Mouse (Mus musculus): ENCODE measurements at regions not wholly inside any gene's neighbourhood (a gene's known extent, or its start where the extent isn't known, plus 50 kb on each side); places are given as distances from the start of the nearest gene placed in this dataset.

DNA sequence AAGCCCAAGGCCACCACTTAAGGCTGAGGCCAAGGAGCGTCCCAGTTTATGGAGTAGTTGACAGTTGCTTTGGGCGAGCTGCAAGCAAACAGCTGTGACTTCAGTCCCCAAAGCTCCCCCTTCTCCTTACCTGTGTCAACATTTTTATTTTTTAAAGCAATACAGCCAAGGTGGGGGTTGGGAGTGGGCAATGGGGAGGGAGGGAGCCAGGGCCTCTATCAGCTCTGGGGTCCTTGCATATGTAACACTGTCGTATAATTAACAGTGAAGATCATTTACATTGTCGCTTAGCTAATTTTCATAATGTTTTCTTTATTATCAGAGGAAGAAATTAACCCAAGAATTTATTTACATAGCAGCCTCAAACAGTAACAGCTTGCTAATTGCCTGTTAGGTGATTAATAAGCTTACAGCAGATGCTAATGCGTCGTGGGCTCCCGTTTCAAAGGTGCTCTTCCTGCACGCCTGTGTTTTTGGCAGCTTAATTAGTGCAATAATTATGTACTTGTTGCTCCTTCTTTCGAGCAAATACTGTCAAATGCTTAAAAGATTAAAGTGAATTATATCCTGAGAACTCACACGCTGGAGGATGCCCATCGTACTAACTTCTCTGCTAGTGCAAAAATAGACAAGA is 227.4 kb upstream of the Tle3 start:
- no peak for DNase-seq

DNA sequence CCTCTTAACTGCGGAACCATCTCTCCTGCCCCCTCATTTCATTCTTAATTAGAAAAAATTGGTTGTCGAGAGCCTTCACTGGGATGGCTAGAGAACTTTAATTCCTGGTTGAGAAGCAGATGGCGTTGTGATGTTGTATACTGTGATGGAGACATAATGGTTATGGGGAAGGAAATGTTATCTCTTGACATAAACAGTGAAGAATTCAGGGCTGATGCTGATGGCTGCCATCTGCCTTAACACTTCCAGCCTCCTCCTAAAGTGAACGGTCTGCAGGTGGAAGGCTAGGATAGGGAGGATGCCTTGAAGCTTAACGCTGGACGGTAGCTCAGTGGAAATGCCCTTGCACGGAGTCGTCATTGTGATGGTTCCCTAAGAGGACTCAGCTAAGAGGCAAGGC is 226.4 kb upstream of the Tle3 start:
- no peak for DNase-seq

DNA sequence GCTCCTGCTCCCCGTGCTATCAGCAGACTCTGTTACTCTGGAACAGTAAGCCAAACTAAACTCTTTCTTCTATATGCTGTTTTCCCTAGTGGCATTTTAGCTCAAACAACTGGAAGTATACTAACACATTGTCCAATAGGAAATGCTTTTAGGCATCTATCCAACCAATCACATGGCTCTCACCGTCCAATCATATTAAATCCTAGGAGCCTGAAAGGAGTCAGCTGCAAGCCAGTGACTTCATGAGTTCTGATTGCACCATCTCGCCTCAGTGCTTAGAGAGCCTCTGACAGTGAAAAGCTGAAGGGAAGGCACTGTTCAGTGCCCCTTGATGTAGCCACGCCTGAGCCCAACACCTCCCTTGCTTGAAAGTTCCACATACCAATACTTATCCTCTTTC is 221.0 kb upstream of the Tle3 start:
- DNase-seq, result no peak

DNA sequence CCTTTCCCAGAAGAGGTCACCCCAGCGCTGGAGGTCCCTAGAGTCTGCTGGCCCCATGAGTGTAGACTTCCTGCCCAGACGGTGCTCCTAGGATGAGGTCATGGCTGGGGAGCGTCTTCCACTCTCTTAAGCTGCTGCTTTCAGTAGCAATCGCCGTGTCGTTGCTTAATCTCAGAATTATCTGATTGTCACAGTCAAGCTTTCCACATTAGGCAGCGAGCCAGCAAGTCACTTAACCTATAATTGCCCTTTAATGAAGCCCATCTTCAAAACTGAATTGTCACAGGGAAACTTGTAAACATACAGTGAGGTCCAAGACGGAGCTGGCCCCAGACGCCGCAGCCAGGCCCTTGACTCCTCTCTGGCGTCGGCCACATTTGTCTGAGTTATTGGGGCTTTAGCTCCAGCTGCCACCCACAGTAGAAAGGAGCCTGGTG is 220.2 kb upstream of the Tle3 start:
- no peak for DNase-seq

DNA sequence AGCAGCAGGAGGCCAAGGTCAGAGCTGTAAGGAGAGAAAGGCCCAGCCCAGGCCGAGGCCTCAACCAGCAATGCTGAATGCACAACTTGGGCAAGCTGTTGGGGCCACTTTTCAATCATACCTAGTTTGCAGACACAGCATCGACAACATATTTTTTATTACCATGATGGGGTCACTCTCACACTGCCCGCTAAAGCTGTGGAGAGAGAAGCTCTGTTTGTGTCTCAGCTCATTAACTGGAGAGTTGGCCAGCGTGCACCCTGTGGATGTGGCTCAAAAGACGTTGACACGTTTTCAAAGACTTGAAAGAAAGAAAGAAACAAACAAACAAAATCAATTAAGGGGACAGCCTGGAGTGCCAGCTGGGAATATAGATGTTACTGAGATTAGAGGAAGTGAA is 217.4 kb upstream of the Tle3 start:
- DNase-seq, result no peak

DNA sequence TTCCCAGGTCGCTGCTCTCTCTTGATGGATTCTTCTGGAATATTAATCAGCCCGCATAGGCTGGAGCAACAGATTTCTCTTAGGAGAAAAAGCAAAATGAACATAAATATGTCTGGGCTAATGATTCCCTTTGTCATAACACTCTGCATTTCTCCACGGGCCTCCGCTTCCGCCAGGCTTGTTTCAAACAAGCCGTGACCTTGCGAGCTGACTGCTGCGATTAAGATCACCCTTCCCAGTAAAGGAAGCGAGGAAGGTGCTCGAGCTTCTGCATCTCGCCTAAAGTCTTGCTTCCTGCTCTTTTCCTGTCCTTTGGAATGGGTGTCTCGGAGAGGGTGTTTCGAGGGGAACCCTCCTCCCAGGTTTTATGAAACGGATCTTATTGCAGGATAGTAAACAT is 216.3 kb upstream of the Tle3 start:
- DNase-seq, result no peak

DNA sequence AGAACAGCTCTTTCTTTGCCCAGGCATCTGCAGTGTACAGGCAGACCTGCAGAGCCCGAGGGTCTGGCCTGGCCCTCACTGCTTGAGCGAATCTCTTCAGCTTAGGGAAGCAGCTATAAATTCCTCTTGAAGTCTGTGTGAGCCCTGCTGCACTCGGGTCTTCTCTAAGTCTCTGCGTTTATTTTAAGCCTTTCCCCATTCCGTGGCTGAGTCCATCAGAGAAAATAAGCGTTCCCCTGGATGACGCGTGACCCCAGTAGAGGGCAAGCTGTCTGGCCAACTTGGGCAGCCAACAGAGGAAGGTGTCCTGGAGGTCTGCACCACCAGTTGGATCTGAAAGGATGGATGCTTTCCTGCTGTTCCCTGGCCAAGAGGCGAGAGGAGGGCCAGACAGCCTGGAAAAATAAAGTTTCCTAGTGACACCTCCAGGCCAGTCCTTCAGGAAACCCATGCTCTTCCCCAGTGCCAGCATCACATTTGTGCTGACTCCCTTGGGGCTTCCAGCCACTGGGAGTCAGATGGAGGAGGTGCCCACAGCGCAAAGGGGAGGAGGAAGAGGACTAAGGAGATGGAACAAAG is 213.9 kb upstream of the Tle3 start:
- DNase-seq, result no peak

DNA sequence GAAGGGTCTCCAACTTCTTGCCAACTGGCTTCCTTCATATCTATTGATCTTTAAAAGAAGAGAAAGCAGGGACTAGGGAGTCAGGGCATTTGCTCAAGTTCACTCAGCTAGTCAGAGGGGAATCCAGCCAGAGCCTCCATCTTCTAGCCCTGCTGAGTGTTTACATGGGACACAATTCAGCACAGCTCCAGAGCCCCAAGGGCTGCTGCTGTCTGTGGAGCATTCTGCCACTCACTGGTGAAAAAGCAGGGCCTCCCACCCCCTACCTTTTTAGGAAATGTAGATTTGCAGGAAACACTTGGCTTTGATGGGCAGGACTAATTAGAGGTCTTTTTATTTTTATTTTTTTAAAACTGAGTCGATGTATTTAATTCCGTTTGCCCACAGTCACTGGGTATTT is 213.0 kb upstream of the Tle3 start:
- DNase-seq, result no peak

DNA sequence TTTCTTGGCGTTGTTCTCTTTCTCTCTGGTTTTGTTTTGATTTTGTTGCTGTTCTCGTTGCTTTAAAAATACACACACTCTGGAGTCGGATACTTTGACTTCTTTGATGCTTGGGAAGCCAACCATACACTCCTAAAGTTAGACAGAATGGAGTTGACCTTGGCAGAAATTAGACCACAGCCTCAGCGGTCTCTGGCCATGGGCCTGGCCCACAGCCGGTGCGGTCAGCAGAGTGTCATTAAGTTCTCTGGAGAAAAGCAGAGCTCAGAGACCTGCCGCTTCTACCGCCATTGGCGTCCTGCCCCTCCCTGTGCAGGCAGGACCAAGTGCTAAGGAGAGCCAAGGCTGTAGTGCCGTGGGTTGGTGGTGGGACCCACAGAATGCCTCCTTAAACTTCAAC is 212.6 kb upstream of the Tle3 start:
- no peak for DNase-seq

DNA sequence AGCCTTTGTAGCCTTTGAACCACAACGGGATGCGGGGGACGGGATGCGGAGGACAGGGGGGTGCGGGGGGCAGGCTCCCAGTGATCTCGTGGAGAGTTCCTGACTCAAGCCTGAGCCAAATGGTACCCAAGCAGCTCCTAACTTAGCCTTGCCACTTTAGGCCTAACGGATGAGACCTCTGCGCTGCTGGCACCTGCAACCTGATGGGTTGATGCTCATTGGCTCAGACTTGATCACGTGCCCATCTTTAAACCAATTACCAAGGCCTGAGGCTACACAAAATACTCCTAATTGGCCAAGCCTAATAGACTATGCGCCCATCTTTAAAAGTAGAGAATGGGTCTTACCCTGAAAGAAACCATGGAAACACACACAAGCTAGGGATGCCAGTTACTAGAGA is 209.3 kb upstream of the Tle3 start:
- no peak for DNase-seq

DNA sequence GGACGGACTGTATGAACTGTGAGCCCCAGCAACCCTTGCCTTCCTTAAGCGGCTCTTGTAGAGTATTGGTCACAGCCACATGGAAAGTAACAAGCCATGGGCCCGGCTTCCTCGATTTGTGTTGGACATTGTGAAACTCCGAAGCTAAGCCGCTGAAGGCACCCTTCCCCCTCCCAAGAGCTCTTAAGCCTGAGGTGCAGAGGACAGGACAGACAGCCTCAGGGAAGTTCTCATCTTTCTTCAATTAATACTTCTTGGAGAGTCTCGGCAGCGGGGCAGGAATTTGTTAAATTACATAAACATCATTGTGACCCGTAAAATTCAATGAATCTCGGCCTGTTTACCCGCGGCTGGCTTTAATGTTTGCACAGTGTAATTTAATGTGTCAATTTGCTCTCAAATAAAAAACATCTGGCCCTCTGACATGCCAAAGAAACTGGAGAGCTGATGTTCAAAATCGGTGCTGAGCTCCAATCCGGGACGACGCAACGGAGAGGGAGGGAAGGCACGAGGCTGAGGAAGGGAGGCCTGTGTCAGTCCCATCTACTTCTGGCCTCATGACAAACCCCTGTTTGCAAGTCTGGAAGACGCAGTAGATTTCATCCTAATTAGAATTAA is 208.4 kb upstream of the Tle3 start:
- DNase-seq, result no peak

DNA sequence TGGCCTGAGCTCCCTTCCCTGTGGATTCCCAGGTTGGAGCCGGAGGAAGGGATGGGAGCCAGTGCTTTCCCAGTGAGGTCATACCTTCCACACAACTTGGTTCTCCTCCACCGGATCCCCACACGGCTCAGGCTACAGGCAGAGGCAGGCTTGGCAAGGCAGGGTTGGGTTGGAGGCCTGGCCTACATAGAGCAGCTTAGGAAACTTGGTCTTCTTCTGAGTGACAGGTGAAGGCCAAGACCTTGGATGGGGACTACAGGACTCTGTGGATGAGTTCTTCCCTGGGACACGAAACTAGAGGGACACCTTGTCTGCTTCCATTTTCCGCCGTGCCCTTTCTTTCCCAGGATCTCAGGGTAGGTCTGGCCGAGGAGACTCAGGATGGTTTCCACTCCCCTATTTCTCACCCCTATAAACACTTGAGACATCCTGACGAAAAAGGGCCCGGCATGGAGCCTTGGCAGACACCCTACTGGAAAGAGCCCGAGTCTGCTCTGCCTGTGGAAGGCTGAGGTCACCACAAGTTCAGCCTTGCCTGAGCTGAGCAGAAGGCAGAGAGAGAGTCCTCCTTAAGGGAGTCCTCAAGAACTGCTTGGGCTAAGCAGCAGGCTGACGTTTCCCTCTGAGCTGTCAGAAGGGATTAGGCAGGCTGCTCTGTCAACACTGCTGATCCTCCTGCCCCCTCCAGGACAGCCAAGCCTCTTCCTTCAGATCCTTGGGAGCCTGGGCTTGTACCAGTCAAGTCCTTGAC is 207.5 kb upstream of the Tle3 start:
- peak; percentile 16 for DNase-seq

DNA sequence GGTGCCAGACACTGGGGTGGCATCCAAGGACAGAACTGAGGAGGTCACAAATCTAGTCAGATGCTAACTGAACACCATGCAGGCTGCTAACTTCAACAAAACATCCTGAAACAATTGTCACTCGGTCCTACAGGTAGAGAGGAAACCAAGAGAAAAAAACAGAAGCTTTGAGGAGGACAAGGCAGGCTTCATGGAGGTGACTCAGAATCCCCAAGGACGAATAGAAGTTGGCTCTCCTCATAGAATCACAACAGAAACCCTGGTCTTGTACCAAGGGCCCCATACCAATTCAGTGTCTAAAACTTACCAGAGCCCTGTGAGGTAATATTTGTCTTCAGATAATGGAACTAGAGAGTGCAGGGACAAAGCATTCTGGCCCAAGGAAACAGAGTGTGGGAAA is 206.1 kb upstream of the Tle3 start:
- no peak for DNase-seq

DNA sequence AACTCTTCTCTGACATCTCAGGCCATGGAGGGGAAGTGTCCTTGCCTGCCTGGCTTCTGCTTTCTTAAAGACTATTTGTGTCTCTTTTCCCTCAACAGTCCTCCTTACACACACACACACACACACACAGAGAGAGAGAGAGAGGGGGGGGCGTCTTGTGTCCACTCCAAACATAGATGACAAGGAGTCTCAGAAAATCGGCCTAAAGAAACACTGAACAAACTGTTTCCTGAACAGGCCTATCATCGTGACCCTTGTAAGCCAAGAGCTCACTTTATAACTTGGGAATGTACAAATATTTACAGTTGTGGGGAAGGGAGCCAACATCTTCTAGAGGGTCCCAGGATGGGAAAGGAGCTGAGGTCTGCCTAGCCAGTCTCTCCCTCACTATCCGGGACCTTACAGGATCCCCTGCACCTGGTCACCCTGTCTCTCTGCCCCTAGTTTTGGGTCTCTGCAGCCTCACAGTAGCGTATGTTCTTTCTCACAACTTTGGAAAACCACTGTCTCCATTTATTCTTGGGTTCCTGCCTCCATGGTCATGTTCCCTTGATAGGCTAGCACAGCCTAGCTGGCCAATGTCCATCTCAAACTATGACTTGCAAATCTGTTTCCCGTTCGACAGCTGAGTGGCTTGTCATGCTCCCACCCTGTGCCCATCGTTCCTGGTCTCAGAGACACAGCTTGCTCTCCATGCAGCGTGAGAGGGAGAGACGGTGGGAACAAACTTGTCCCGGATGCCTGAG is 204.9 kb upstream of the Tle3 start:
- DNase-seq, result no peak

DNA sequence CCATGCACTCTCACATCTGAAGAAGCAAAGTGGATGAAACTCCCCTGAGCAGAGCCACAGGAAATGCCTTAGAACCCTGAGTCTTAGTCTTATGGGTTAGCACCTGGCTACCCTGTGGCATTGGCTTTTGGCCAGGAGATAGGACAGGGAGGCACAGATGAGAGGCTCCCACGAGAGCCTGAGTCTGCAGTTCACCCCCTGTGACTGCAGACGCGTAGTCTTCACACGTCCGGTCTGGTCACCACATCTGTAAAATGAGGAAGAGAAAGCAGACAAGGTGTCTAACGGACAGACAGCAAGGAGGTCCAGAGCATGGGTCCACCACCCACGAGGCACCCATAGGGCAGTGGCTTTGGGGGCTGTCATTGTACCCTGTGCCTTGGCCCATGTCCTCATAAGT is 203.2 kb upstream of the Tle3 start:
- no peak for DNase-seq

DNA sequence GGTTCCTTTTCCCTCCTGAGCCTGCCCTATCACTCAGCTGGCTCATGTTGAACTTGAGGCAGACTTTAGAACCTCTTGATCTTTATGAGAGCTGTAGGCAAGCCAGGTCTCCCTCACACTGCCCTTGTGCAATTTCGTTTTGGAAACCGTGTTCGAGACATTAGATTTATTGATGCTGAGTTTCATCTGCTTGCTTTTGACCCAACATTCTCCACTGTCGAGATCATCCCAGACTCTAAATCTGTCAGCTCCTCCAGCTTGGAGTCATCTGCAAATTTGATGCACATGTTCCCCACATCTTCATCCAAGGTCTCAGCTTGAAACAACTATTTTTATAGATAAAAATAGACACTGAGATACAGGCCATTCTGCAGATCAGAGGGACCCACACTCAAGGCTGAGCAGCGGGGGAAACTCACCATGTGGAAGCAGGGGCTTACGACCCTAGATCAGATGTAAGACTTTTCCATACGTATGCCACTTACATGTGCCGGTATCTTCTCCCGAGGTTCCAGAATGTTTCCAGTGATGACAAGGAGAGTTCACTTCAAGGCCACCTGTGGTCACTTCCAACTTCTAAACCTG is 202.6 kb upstream of the Tle3 start:
- no peak for DNase-seq

DNA sequence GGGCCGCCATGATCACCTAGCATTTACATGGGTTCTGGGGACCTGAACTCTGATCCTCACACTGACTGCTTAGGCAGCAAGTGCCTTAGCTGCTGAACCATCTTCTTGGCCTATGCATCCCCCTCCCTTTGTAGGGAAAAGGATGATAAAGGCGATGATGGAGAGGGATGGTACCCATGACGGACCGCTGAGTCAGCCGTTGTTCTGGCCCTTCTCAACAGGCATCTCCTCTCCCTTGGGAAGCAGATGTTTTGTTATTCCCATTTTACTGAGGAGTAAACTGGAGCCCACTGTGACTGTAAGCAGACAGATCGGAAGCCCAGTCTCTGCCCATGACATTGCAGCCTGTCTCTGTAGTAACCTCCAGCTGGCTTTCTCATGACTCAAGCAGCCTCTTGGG is 201.2 kb upstream of the Tle3 start:
- DNase-seq, result no peak

DNA sequence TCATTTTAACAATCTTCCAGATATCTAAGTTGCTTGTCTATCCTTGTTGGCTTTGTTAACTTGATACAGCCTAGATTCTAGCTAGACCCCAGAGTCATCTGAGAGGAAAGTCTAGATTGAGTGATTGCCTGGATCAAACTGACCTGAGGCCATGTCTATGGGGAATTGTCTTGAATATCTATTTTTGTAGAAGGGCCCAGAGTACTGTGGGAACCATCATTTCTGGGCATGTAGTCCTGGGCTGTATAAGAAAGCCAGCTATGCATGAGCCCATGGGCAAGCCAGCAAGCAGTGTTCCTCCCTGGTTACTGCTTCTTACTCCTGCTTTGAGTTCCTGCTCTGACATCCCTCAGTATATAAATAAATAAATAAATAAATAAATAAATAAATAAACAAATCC is 199.7 kb upstream of the Tle3 start:
- DNase-seq, result no peak

DNA sequence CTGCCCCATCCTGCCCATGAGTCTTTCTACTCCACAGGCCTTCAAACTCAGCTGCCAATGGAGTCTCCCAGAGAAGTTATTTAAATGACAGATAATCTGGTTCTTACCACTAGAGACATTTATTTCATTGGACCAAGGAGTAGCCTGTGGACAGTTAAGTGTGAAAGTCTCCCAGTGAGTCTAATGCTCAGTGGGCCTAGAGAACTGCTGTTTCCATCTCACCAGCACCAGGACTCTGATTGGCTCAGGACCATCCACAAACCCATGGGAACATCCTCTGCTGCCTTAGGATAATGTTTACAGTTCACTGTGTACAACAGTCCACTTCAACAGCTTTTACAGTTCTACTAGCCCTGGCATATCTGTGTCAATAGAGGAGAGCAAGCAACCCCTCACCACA is 198.6 kb upstream of the Tle3 start:
- DNase-seq, result no peak

DNA sequence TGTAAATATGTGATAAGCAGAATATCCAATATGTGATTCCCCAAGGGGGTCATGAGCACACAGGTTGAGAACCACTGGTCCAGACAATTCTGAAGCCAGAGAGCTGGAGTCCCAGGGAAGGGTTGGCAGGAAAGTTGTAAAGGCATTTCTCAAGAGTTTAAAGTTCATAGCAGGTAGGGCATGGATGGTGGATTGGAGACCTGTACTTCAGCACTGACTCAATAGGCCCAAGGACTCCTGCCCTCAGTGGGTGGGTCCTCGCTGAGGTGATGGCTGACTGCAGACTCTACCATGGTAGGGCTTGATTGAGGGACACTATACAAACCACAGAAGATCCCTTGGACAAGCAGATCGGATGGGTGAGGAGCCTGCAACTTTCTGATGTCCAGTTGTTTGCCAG is 196.8 kb upstream of the Tle3 start:
- no peak for DNase-seq

DNA sequence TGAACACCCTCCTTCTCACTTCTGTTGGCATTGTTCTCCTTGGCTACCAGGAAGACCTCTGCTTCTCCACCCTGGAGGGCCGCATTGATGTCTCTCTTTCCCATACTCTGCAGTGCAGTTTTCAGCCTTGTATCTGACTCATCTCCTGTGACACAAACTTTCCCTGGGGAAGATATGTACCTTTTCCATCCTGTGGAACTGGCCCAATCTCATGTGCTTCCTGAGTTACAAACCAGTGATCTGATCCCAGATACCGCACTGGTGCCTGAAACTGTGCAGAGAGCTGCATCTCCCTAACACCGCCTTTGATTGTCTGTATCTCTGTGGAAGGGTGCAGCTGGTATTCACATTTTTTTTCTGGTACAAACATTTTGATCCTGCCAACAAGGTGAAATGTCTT is 195.3 kb upstream of the Tle3 start:
- no peak for DNase-seq

DNA sequence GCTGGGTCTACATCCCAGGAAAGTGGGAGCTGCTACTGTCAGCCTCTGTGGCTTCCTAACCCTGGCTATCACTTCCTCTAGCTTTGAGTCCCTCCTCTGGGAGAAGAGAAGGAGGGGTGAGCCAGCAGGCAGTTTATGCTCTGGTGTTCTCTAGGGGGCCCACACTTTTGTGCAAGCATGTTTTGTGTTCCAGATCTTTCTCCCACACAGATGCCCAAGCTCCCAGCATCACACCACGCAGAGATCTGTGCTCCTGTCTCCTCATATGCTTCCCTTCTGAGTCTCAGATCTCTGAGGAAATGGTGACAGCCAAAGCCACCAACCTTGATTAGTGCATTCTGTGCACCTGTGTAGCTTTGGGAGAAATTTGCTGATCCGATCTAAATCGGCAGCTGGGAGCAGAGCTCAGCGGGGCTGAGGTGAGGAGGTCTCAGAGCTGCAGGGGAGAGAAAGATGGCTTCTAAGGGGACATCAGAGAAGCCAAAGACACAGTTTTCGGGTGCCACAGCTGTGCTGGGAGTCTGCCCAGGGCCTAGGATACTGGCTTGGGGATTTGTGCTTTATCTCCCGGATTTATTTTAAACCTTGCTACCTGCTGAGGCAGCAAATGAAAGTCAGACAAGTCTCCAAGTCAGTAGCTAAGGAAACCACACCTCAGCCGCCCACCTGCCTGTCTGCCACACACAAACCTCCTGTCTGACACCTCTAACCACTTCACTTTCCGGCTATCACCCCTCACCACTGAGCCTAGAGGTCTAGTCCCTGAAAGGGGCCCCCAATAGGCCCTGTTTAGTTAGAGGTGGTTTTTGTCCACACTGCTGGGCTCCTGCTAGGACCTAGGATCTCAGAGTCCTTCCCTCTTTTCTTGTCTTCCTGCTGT is 185.4 kb upstream of the Tle3 start:
- no peak for DNase-seq

Measured in liver (tissue).